Mouse (Mus musculus) natural killer cell, adult 2 months (primary cell): ENCODE measurements around the gene Hrg.
"Not testable (repeated sequence)": the region's sequence is repeated elsewhere in the genome, so short reads cannot be mapped to it uniquely, and the experiment has no call there.

Experiments used
- DNase-seq, 2 experiments: peaks; one replicate each; pipeline ENCODE4 v3.0.0; 2022; ENCODE audit warnings: low spot score in 2 of 2

Gene Hrg

GRCm38 (mm10) chr16:22961073-22961472 lies 10.2 kb downstream of the Hrg start:
- DNase-seq = no peak

- no peak for DNase-seq
Observed at GRCm38 (mm10) chr16:22962256-22962655, 11.4 kb downstream of the Hrg start.

- DNase-seq = no peak
Observed at GRCm38 (mm10) chr16:22963293-22963692, 12.4 kb downstream of the Hrg start.

- DNase-seq = no peak
Observed at GRCm38 (mm10) chr16:22967383-22968030, 16.6 kb downstream of the Hrg start.

- not testable (repeated sequence) for DNase-seq
Observed at GRCm38 (mm10) chr16:22996951-22997350, 46.1 kb downstream of the Hrg start.
